Mouse (Mus musculus) lung, postnatal 0 days (tissue): ENCODE data around the gene Bhlhe23.

Source experiments
- CTCF ChIP-seq: IDR thresholded peaks from 2 replicates; pipeline ENCODE4 v1.5.1; 2016; ENCODE audit warnings: antibody characterized with exemption, mild to moderate bottlenecking
- EP300 ChIP-seq: IDR thresholded peaks from 2 replicates; pipeline ENCODE4 v1.6.1; 2016; ENCODE audit warnings: antibody characterized with exemption, mild to moderate bottlenecking, control low read depth

- no peak for TF ChIP-seq EP300
- peak; percentile 96 for TF ChIP-seq CTCF
These were observed 2.8 kb upstream of the Bhlhe23 start for GRCm38 (mm10) chr2:180779226-180780104.
